Mouse (Mus musculus) liver, adult (tissue): ENCODE data around the gene Dock1.

Source experiments
- GATA4 ChIP-seq: IDR thresholded peaks from 2 replicates; pipeline ENCODE4 v1.6.1; 2014; ENCODE audit warnings: mild to moderate bottlenecking, low read length; ENCODE audit not compliant: insufficient replicate concordance

Gene Dock1

GRCm38 (mm10) chr7:134937927-134938609 is 267.6 kb downstream of the Dock1 start, which contains the start of gene Fam196a:
TSS of gene Fam196a (minus strand) at chr7:134938430.
- no peak for TF ChIP-seq GATA4

GRCm38 (mm10) chr7:134941891-134942290 is 271.4 kb downstream of the Dock1 start:
- no peak for TF ChIP-seq GATA4

GRCm38 (mm10) chr7:134943063-134943462 is 272.6 kb downstream of the Dock1 start:
- no peak for TF ChIP-seq GATA4

GRCm38 (mm10) chr7:134943701-134944100 is 273.2 kb downstream of the Dock1 start:
- no peak for TF ChIP-seq GATA4

GRCm38 (mm10) chr7:134945925-134946716 is 275.7 kb downstream of the Dock1 start:
- no peak for TF ChIP-seq GATA4

GRCm38 (mm10) chr7:134959086-134959485 is 288.6 kb downstream of the Dock1 start:
- no peak for TF ChIP-seq GATA4

- TF ChIP-seq GATA4, result no peak
Measured at GRCm38 (mm10) chr7:134960871-134961270, 290.4 kb downstream of the Dock1 start.

GRCm38 (mm10) chr7:134961608-134962007 is 291.2 kb downstream of the Dock1 start:
- TF ChIP-seq GATA4, result no peak

GRCm38 (mm10) chr7:134990244-134990643 is 319.8 kb downstream of the Dock1 start:
- no peak for TF ChIP-seq GATA4

- TF ChIP-seq GATA4, result no peak
Measured at GRCm38 (mm10) chr7:134990911-134991310, 320.5 kb downstream of the Dock1 start.

- no peak for TF ChIP-seq GATA4
Measured at GRCm38 (mm10) chr7:134994983-134995382, 324.5 kb downstream of the Dock1 start.

GRCm38 (mm10) chr7:135002216-135002615 is 331.8 kb downstream of the Dock1 start:
- no peak for TF ChIP-seq GATA4

- no peak for TF ChIP-seq GATA4
Measured at GRCm38 (mm10) chr7:135002891-135003290, 332.4 kb downstream of the Dock1 start.

GRCm38 (mm10) chr7:135005964-135006560 is 335.6 kb downstream of the Dock1 start:
- TF ChIP-seq GATA4, result no peak

GRCm38 (mm10) chr7:135008021-135008420 is 337.6 kb downstream of the Dock1 start:
- TF ChIP-seq GATA4, result no peak

GRCm38 (mm10) chr7:135010997-135011396 is 340.5 kb downstream of the Dock1 start:
- no peak for TF ChIP-seq GATA4
